Mouse (Mus musculus): ENCODE data around the gene Muc13. TPM values are rescaled to one million over a fixed set of nuclear protein-coding genes. Genes with fewer than 3 reads are reported as not detected.
A peak's percentile ranks its signal among the peaks of the same experiment; 100 is the strongest.

Gene Muc13
- not detected in 2 replicates for total RNA-seq (2021)
- long read RNA-seq, result 0 reads

DNA sequence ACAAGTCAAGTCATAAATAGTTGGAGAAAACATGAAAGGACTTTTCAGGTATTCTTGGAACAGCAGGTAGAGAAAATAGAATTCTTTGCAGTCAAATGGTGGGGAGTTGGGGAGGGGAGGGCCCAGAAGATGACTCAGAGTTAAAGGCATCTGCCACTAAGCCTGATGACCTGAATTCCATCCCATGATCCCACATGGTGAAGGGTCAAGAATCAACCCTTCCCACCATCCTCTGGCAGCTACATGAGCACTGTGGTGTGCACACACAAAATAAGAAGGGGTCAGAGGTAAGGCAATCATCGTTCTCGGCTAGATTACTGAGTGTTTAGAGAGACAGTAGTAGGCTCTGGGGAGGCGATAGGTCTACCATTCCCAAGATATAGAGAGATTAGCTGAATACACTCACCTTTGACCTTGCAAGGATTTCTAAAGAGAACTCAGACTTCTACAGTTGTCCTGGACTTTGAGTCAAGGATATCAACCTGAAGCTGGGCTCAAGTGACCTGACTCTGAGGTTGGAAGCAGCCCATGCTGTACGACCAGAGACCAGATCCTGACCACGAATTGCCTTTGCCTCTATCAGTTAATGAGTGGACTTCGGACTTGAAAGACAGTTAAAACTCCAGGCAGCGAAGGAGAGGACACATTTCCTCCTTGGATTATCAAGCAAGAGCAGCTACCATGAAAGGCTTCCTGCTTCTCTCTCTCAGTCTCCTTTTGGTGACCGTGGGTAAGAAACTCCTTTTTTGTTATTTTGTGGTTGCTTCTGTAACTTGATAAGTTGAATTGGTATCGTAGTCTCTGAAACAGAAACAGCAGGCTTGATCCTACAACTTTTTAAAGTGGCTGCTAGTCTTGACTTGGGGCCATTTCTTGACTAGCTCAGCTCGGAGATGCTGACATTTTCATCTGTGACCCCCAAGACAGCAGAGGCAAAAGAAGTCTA is at the start of gene Muc13:
Muc13 (plus strand) TSS at position 192 of the 946 bp plus-strand sequence.
- DNase-seq, result no peak

DNA sequence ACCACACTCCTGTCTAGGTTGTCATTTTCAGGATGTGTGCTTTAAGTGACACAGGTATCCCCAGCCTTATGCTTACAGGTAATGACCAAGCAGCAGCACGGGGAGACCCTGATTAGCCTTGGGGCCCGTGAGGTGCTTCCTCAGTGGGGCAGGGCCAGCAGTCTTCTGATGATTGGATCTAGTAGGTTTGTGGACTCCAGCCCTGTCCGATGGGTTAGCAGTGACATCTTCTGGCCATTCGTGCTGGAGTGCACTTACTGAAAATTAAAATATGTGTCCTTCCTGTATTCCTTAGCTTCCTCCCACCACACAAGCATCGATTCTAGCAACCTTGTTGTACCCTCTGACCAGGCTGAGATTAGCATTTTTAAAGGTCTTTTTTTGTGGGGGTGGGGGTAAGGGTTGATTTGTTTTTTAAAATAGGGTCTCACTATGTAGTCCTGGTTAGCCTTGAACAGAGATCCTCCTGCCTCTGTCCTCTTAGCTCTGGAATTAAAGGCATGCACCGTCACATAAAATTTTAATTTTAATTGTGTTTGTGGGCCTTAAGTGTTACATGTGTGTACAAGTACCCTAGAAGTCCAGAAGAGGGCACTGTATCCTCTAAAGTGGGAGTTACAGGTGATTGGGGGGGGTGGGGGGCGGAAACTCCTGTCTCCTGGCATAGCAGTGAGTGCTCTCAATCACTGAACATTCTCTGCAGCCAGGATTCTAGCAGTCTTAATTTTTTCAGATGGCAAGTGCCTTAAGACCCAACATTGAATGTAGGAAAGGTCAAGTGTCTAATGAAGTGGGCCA is 49.0 kb upstream of the Muc13 start:
- DNase-seq, result no peak

DNA sequence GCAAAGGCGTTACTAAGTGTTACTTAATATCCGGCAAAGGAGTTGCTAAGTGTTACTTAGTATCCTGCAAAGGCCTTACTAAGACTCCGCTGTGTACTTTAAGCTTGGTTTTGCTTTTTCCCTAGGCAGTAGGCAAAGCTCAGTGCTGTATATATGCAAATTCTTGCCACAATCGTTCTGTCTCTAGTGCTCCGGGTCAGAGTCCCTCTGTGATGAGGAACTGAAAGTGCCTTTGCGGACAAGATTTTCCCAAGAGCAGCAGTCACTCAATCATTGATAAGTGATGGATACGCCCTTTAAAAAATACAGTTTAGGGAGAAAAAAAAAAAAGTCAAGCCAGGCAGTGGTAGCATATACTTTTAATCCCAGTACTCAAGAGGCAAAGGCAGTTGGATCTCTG is 48.4 kb upstream of the Muc13 start:
- DNase-seq, result no peak

DNA sequence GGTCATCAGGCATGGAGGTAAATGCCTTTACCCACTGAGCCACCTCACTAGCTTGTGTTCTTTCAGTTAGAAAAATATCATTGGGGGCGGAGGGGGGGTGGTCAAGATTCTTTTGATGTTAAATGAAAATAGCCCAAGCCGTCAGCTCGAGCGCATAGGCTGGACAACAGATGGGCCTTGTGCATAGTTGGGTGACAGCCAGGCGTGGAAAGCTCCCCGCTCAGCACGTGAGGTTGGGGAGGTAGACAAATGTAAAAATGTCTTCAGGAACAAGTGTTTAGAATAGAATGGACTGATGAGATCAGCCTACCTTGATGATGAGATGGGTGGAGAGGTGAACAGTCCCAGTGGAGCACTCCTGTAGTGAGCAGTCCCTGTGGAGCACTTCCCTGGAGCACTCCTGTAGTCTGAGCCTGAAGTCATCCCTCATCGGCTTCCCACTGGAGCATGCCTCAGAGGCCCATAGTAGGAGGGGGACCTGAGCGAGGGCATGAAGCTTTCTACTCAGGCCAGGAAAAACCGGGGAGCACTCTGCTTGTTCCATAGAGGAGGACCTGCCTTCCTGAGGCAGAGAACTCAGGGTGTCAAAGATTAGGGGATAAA is 47.7 kb upstream of the Muc13 start:
- no peak for DNase-seq

DNA sequence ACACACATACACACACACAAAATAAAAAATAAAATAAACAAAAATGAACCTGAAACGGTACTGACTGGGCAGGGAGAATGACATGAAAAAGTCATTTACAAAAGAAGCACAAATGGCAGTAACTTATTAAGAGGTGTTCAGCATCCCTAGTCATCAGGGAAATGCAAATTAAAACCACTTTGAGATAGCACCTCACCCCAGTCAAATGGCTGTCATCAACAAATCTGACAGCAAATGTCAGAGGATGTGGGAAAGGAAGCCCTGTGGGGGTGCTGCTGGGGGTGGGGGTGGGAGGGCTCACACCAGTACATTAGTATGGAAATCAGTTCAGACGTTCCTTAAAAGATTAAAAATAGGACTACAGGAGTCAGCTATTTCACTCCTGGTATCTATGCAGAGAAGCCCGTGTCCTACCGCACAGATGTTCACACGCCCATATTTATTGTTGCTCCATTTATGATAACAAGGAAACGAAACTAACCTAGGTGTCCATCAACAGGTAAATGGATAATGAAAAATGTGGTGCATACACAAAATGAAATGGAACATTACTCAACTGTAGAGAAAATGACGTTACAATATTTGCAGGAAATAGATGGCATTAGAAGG is 46.4 kb upstream of the Muc13 start:
- no peak for DNase-seq

DNA sequence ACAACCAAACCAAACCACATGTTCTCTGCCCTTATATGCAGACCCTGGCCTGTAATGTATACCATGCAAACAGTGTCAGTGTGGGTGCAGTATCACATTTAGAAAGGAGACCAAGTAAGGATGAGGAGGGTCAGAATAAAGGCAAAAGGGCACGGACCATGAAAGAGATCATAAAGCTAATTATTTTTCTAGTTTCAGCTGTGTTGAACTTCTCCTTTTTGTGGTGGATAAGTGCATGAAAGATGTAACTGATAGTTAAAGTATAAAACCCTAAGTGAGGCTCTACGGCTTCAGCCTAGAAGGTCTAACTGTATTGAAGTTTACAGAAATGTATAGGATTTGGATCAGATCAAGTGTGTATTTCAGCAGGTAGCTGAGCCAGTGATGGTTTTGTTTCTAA is 45.8 kb upstream of the Muc13 start:
- DNase-seq, result no peak

DNA sequence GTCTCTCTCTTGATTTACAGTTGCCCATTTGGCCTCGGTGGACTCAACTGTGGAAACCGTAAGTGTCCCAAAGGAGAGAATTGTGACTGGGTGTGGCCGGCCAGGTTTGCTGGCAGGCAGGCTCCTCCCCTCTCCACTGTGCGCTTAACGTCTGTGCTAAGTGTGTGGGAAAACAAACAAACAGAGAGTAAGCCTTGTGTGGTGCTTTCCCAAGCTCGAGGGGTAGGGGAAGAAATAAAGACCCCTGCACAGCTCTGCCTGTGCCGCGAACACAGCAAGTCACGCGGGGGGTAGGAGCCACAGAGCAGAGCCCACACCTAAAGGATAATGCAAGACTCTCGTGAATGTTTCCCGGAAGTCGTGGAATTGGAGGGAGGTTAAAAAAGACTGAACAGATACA is 42.7 kb upstream of the Muc13 start:
- DNase-seq, result no peak

DNA sequence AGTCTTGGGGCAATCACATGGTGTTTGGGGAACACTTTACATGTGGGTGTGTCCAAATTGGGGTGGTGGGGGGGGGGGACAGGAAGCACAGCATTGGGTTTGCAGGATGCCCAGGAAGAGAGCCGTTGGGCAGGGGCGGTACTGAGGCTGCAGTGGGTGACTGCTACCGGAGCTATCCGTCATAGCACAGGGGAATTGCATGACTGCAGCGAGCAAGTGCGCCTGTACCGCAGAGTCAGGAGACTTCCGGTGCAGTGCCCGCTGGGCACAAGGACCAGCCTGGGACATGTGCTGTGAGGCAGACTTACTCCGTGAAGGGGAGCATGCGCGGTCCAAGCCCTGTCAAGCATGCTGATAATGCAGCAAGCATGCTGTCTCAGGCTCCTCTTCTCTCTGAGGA is 42.2 kb upstream of the Muc13 start:
- no peak for DNase-seq

DNA sequence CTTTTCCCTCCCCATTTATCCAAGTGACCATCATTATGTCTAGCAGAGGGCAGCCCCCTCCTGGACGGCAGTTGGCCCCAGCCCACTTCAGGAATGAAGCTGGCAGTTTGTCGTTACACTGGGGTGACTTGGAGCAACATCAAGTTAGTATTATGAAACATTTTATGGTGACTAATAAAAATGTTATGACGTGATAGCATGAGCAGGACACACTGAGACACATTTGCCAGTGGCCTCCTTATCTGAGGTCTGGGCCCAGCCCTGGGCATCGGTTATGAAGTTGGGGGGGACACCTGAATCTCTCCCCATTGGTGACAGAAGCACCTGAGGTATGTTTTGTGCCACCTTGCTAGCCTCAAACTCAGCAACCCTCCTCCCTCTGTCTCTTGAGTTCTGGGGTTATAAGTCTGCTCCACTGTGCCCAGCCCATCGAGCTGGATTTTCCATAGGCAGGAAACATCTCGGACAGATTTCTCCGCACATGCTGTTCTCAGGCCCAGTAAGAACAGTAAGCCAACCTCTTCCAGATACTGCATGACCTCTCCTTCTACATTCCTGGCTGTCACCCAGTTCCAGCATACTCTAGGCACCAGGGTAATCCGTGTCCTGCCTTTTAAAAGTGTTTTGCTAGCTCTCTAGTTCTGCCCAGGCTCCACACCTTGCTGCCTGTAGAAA is 40.8 kb upstream of the Muc13 start:
- DNase-seq, result peak; percentile 24

DNA sequence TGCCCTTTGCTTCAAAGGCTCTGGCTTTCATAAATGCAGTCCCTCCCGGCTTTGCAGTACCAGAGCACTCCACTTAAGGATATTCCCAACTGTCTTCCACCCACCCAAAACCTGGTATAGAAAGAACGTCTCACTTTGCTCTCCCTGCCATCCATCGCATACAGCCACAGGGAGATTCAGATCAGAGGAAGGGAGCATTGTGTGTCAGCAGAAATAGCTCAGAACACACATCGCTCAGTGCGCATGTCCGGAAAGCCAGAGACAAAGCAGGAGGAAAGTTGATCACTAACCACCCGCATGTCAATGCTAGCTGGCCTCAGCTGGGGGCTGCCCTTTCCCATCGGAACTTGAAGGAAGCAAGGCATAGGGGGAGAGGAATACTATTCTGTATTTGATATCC is 38.5 kb upstream of the Muc13 start:
- DNase-seq, result no peak

DNA sequence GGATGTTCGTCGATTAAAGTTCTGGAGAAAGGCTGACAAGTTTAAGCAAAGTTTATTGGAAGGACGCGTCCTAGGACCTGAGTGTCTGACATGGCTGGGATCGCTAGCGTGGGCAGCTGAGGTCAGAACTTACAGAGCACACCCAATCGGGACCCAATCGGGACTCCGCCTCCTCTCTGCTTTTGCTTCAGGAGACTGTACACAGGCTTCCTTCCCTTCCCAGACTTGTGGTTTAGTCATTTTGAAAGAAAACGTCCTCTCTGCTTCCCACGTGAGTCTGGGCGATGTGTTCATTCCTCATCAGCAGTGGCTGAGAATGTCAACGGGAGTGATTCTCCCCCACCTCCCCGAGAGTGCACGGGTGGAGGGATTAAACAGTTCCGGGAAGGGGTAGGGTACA is 37.9 kb upstream of the Muc13 start:
- DNase-seq, result no peak

DNA sequence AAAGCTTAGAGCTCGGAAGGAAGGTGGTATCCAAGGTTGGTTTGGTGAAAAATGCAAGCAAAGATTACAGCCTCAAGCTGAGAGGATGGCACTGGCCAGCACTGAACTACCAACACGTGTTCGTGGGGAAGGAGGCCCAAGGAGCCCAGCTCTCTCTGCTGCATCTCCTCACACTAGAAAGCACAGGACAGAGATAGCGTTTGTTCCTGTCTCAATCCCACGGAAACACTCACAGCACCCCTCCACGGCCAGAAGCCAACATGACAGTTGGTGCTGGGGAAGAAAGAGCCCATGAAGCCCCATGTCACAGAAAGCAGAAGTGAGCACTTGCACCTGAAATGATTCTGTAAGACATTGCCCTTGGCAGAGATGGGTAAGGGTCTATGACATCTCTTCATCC is 37.4 kb upstream of the Muc13 start:
- DNase-seq, result no peak

DNA sequence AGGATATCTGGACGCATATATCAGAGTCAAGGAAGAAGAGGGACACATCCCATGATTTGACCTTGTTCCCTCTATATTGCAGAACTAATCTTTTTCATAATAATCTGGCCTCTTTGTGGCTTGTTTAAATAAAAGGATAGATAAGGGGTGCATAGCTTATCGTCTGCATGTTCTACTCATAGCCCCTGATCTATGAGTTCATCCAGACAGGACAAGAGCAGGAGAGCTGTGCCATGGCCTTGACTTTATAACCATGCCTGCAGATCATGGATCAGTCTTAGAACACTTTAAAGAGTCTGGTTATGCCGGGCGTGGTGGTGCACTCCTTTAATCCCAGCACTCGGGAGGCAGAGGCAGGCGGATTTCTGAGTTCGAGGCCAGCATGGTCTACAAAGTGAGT is 34.6 kb upstream of the Muc13 start:
- DNase-seq, result no peak

DNA sequence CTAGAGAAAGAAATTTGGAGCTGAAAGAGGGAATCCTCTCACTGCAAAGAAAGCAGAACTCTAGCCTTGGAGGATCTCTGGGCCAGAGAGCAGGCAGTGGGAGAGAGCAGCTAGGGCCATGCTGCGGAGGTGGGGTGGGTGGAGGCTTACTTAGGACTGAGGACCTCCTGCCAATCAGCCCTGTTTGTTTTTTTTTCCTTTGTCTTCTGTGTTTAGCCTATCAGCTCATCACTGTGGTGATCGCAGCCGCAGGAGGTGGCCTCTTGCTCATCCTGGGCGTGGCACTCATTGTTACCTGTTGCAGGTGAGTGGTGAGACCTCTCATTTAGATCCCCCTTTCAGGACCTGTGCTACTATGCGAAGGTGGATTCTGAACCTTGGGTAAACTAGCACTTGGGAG is 33.3 kb upstream of the Muc13 start:
- no peak for DNase-seq

DNA sequence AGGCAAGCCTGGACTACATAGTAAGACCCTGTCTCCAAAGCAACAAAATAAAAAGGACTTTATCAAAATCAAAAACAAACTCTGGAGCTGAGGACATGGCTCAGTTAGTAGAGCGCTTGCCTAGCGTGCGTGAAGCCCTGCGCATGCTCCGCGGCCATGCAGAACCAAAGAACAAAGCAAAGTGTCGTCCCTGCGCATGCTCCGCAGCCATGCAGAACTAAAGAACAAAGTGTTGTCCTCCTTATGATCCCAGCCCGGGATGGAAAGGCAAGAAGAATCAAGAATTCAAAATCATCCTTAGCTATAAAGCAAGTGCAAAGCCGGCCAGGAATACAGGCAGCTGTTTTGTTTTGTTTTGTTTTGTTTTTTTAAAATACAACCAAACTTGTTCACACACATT is 32.8 kb upstream of the Muc13 start:
- DNase-seq, result no peak

DNA sequence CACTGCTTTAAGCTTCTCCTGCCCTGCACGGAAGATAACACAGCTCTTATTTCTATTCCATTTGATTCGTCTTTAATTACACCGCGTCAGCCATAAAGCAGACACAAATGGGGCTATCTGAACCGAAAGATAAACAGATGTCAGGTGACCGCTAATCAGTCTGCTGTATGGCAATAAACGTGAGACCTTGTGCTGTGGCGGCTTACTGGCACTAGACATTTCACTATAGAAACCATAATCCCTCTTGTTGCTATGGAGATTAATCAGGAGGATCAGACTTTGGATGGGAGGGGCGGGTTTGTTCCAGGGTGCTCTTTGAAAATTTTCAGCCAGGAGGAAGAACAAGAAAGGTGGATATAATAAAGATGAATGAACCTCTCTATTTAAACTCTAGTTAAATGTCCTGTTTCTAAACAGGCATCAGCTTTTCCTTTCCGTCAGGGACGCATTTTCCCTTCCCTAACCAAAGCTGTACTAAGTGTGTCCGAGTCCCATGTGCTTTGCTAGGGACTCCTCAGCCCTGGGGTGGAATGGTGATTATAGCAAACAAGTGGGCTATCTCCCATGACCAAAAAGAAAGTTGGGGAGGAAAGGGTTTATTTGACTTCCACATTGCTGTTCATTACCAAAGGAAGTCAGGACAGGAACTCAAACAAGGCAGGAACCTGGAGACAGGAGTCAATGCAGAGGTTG is 29.2 kb upstream of the Muc13 start:
- no peak for DNase-seq

DNA sequence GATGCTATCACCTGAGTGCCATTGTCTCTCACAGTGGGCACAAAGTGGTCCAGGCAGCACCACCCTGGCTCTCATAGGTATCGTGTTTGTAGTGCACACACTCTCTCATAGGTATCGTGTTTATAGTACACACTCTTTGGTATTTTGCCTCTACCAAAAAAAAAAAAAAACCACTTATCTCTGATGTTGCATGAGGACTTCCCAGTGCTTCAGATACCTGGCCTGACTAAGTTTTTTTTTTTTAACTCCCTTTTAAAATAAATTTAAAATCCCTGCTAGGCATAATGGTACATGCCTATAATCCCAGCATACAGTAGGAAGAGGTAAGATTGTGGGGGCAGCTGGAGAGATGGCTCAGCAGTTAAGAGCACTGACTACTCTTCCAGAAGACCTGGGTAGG is 28.4 kb upstream of the Muc13 start:
- DNase-seq, result no peak

DNA sequence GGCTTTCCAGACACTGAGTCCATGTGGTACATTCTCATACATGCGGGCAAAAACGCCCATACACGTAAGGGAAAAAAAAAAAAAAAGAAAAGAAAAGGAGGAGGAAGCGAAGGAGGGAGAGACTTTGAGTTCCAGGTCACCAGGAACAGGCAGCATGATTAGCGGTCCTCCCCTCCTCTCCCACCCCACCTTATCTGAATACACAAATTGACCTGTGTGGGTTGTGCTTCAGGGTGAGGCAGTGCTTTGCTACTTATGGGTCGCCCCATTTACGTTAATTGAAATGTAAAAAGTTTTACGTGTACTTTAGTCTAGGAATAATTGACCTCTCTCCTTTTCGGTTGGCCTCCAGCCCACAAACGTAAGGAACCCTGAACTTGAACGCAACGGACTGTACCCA is 27.5 kb upstream of the Muc13 start:
- no peak for DNase-seq

DNA sequence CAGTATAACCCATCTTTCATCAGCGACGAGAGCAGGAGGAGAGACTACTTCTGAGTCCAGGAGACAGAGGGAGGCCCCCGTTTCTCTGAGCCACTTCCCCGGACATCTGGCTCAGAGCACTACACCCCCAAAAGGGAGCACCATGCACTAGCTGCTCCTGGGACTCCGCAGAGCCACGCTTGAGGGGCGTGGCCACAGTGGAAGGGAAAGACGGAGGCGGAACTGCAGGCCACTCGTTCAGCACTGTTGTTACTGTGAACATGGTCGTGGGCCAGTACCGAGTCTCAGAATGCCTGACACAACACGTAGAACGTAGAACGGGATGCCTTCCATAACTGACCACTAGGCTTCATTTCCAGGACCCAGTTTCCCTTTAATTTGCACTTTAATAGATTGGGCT is 27.1 kb upstream of the Muc13 start:
- DNase-seq, result peak; percentile 46

DNA sequence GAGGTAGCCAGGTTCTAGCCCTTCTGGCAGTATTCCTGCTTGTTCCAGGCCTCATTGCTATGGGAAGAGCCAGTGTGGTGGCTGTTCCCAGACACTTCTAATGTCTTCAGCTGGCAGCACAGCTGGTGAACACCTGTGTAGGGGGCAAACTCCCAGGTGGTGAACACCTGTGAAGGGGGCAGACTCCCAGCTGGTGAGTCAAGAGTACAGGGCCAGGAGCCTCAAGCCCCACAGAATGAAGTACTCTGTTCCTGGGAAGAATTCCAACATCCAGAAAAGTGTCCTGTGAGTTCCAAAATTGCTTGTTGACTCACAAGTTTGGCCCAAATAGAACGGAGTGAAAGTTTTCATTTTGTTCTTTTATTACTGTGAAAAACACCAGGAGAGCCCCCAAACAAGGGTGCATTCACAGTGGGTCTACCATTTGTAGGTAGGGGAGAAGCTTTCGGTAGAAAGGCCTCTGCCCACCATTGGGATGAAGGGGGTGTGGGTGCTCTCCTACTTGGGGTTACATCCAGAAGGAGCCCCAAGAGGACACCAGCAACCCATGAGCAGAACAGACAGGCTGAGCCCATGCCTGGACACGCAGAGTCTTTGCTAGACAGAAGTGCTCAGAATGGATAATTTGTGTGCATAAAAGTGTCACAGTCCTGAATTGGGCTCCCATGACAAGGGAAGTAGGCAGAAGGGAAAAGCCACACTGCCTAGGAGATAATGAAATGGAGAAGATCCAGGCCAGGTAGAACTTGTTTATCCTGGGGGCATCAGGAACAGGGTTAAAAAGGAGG is 25.2 kb upstream of the Muc13 start:
- DNase-seq, result no peak

DNA sequence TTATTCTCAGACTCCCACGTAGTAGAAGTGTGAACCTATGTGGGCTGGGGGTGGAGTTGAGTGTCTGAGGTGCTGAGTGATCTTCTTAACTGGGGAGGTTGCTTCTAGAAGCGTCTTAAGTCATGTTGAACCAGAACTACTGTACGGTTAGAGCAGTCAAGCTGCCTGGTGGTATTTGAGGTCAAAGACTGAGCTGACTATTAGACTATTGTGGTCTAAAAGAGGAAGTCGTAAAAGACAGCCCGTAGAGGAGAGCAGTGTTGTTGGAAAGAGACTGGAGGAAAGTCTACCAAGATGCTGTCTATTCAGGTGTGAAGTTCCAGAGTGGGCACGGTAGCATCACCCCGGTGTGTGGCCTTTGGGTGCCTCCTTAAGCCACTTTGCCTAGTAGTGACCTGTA is 24.0 kb upstream of the Muc13 start:
- DNase-seq, result no peak

Data from adrenal gland, postnatal 25 days (tissue).